Mouse (Mus musculus) adrenal gland, postnatal 25 days (tissue): Measurements from ENCODE around the gene Spa17. TPM values are rescaled to one million over a fixed set of nuclear protein-coding genes. Genes with fewer than 3 reads are reported as not detected.

Source experiments
- DNase-seq: peaks from one replicate; pipeline ENCODE4 v3.0.0; 2021; ENCODE audit warnings: mixed read lengths
- total RNA-seq: library from RNA; stranded (reverse); gene quantifications from 2 replicates; pipeline ENCODE4 v1.2.3, GENCODE M21; 2021

The Spa17 gene
- total RNA-seq, 1 experiment from 2014 or later, result 4.2 TPM

DNA sequence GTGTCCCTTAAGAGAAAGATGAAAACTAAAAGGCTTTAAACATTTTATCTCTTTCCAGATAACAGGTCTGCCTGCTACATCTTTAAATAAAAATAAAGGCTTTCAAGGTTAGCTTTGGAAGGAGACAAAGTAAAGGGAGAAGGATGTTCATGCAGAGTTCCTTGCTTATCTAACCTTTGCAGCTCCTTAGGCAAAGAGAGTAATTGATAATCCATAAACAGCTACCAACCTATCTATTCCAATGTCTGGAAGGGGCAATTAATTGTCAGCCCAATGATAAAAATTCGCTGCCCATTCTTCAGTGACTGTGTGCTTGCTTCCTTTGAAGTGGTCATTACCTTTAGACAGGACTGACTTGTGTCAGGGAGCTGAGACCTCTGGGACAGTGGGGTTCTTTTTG, 49.7 kb downstream of the Spa17 start:
- DNase-seq, result no peak

DNA sequence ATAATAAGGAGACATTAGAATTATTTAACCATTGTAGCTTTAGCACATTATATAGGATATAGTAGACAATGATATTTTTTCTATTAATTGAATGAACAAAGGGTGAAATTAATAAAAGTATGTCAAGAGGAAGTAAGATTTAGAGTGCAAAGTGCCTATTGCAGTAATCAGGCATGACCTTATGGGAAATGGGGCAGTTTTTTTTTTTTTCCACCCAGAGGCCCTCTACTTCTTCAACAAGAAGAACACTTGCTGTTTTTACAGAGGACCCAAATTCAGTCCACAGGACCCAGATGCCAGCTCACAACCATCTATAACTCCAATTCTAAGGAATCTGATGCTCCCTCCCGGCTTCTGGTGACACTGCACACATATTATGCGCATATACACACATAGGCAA, 52.9 kb downstream of the Spa17 start:
- DNase-seq, result no peak

DNA sequence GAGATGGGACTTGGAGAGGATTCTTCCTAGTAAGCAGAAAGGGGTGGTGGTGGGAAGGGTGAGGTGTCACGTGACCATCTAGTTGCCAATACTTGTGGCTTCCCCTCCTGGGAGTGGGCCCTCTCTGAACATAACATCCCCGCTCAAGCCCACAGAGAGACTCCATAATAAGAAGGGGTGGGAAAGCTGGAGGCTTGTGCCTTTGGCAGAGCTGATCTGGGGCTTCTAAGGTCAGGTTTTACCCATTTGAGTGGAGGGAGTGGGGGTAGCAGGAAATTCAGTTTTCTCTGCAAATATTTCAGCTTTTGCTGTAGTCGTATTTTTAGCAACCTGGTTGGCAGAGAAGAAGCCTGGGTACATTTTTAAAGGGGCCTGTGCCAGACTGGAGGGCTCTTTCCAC, 57.2 kb downstream of the Spa17 start:
- DNase-seq, result no peak

DNA sequence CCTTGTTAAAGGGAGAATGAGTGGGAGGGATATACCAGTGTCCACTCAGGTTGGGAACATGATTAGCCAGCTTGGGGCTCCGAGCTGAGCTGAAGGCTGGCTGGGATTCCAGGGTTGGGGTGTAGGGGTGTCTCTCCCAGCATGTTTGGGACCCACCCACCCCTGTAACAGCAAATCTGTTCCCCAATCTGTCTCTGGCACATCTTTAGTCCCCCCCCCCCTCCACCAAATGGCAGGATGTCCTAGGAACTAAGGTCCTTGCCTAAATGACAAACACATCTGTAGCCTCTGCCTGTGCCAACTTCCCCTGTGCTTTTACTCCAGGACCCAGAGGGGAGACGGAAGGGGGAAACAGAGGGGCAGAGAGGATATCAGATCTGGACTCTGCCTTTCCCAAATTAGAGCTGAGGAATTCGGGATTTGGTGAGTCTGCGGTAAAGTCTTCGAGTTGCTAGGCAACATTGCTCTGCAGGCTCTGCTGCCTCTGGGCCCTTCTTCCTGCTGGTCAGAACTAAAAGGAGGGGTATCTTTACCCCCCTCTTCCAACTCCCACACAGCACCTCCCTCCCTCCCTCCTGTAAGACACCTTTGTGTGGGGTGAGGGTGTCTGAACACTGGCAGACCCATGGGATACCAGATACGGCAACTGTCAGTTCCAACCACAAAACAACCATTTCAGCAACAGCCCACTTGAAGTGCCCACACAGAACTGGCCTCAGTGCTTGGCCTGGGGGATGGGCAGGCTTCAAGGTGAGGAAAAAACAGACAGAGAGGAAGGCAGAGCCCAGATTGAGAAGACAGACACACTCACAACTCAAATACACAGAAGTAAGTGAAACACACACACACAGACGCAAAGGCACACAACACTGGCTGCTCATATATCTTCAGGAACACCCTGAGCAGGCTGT, 58.4 kb downstream of the Spa17 start, which contains the start of gene Siae:
TSS of gene Siae (plus strand) at position 861 of the 911 bp plus-strand sequence.
- no peak for DNase-seq

DNA sequence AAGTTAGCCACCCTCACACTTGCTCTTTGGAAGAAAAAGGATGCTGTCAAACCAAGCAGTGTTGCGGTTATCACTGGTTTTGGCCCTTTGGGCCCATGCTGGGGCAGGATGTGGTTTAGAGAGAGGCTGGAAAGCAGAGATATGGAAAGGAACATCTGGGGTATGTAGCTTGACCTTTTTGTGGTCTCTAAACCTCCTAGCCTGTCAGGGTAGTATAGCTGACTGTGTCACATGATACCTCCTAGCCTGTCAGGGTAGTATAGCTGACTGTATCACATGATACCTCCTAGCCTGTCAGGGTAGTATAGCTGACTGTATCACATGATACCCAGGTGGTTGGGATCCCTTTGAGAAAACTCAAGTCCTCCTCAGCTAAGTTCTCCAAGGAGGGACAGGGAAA, 59.2 kb downstream of the Spa17 start:
- no peak for DNase-seq

Other genes with a start within 250 kb of the Spa17 start
- gene Hepacam, start 246.4 kb downstream of the Spa17 start, total RNA-seq, result 0.18 TPM in 1 of 2 replicates, not detected in the other
- 22.8 and 32.7 TPM in 2 replicates for gene Robo4, start 211.8 kb downstream of the Spa17 start, total RNA-seq
- 0.70 and 1.8 TPM in 2 replicates for gene Robo3, start 180.5 kb downstream of the Spa17 start, total RNA-seq
- 26.8 and 28.7 TPM in 2 replicates for gene Msantd2, start 124.4 kb downstream of the Spa17 start, total RNA-seq
- 27.5 and 35.3 TPM in 2 replicates for gene Esam, start 85.6 kb downstream of the Spa17 start, total RNA-seq
- gene Vsig2, start 74.5 kb downstream of the Spa17 start, total RNA-seq, result 4.8 and 5.8 TPM in 2 replicates
- 0.86 and 1.4 TPM in 2 replicates for gene Nrgn, start 60.8 kb downstream of the Spa17 start, total RNA-seq
- 15.7 and 18.8 TPM in 2 replicates for gene Siae, start 58.0 kb downstream of the Spa17 start, total RNA-seq
- 85.1 and 90.9 TPM in 2 replicates for gene Tbrg1, start 43.6 kb upstream of the Spa17 start, total RNA-seq
- 0.15 TPM in 1 of 2 replicates, not detected in the other for gene Panx3, start 55.5 kb upstream of the Spa17 start, total RNA-seq
- not detected in 2 replicates for gene Olfr160, start 102.5 kb upstream of the Spa17 start, total RNA-seq
- gene Olfr874, start 131.4 kb upstream of the Spa17 start, total RNA-seq, result not detected in 2 replicates
- gene Olfr875, start 158.1 kb upstream of the Spa17 start, total RNA-seq, result not detected in 2 replicates
- not detected in 2 replicates for gene Olfr876, start 189.3 kb upstream of the Spa17 start, total RNA-seq
- 1.5 TPM in 2 replicates for gene Olfr877, start 240.5 kb upstream of the Spa17 start, total RNA-seq